ENCODE assay signal across 8 mouse cellular contexts in the genomic region with DNA sequence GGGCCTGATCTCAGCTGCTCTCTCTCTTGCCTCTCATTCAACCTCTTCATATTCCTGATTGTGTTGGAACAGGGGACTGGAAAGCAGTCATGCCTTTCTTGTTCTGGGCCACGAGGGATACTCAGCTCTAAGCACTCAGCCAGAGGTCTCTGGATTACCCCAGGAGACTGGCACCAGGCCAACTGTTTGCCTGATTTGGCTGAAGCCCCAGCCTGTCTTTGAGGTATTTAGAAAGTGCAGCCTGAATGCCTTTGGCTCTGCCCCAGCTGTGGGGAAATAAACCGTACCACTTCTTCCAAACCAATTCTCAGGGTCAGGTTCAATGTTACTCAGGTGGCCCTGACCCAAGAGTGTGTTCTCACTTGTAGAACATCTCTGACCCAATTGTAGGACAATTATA.
DNase-seq lines count a peak whose midpoint lies in the region; ATAC-seq and TF ChIP-seq lines count a peak whose summit lies in the region.

No protein-coding gene starts in this region.

- ATAC-seq in forebrain, embryonic 14.5 days = peak; percentile 63
- ATAC-seq in forebrain, embryonic 12.5 days (ENCODE audit: low FRiP score) = no peak
- ATAC-seq in stomach, embryonic 16.5 days (ENCODE audit: insufficient read depth, low FRiP score) = peak; percentile 37; the same call in 1 of the 2 replicates

- no peaks in the 10 kb centered on the region for H3K4me1 ChIP-seq in forebrain, embryonic 14.5 days (ENCODE audit: control insufficient read depth, insufficient read depth, low read length)
- no peaks in the 10 kb centered on the region; the same call in 1 of the 2 replicates for H3K4me1 ChIP-seq in forebrain, embryonic 12.5 days
- H3K4me1 ChIP-seq in lung, adult 2 months (ENCODE audit: control insufficient read depth, insufficient read depth, low read length) = no peaks in the 10 kb centered on the region
- peaks cover 4% of the 10 kb centered on the region; the same call in 1 of the 2 replicates for H3K4me1 ChIP-seq in stomach, embryonic 16.5 days (ENCODE audit: control insufficient read depth, insufficient read depth, low read length)

- intact Hi-C loops in heart, postnatal 10 days (cut with DNase I) = no loop called here

- peak; percentile 83 for DNase-seq in forebrain, embryonic 14.5 days (ENCODE audit: low spot score)
- DNase-seq in thymus, adult 18-20 months = peak; percentile 1 to 11
- DNase-seq in thymus, postnatal 0 days (ENCODE audit: low spot score) = no peak
- DNase-seq in heart, postnatal 10 days = peak; percentile 88 to 89
- DNase-seq in lung, adult 2 months = peak; percentile 26
- DNase-seq in thymus, postnatal 10 days (ENCODE audit: low spot score in 2 of 2) = no peak

- no peak overlapping the region for H3K4me2 ChIP-seq in forebrain, embryonic 14.5 days (ENCODE audit: low read length)
- H3K4me2 ChIP-seq in forebrain, embryonic 12.5 days = no peak overlapping the region
- H3K4me2 ChIP-seq in stomach, embryonic 16.5 days (ENCODE audit: low read depth, low read length) = no peak overlapping the region

- H3K27me3 ChIP-seq in forebrain, embryonic 14.5 days (replicated peaks; ENCODE audit: control insufficient read depth, insufficient read depth, low read length) = no peaks in the 10 kb centered on the region
- no peaks in the 10 kb centered on the region for H3K27me3 ChIP-seq in forebrain, embryonic 12.5 days
- no peaks in the 10 kb centered on the region for H3K27me3 ChIP-seq in stomach, embryonic 16.5 days (ENCODE audit: control insufficient read depth, insufficient read depth, low read length)

- no peak for TF ChIP-seq POLR2A in lung, adult 2 months (IDR thresholded peaks at IDR 0.05; ENCODE audit: borderline replicate concordance, extremely low read depth, low read depth, low read length)

- no peaks in the 10 kb centered on the region for H3K36me3 ChIP-seq in forebrain, embryonic 14.5 days (ENCODE audit: control insufficient read depth, insufficient read depth, low read length)
- no peaks in the 10 kb centered on the region for H3K36me3 ChIP-seq in forebrain, embryonic 12.5 days (replicated peaks)
- no peaks in the 10 kb centered on the region for H3K36me3 ChIP-seq in stomach, embryonic 16.5 days (ENCODE audit: control insufficient read depth, insufficient read depth, low read length)

- no peaks in the 10 kb centered on the region for H3K9me3 ChIP-seq in forebrain, embryonic 14.5 days (replicated peaks; ENCODE audit: control insufficient read depth, low read length)
- no peaks in the 10 kb centered on the region for H3K9me3 ChIP-seq in forebrain, embryonic 12.5 days
- no peaks in the 10 kb centered on the region for H3K9me3 ChIP-seq in stomach, embryonic 16.5 days (replicated peaks; ENCODE audit: control insufficient read depth, low read length)

- no peak overlapping the region for H3K4me3 ChIP-seq in forebrain, embryonic 14.5 days (ENCODE audit: low read depth, low read length)
- no peak overlapping the region for H3K4me3 ChIP-seq in forebrain, embryonic 12.5 days (replicated peaks)
- no peak overlapping the region for H3K4me3 ChIP-seq in lung, adult 2 months (replicated peaks; ENCODE audit: extremely low read depth, low read depth, low read length)
- H3K4me3 ChIP-seq in stomach, embryonic 16.5 days (replicated peaks; ENCODE audit: low read length) = no peak overlapping the region

- TF ChIP-seq CTCF in lung, adult 2 months (IDR thresholded peaks at IDR 0.05; ENCODE audit: insufficient read depth, low read length) = no peak

- no peak overlapping the region for H3K9ac ChIP-seq in forebrain, embryonic 14.5 days (ENCODE audit: low read length)
- H3K9ac ChIP-seq in forebrain, embryonic 12.5 days = no peak overlapping the region
- H3K9ac ChIP-seq in stomach, embryonic 16.5 days (ENCODE audit: low read length) = no peak overlapping the region

- WGBS in forebrain, embryonic 14.5 days = 18% methylated on average over 2 of the region's 2 CpGs
- 53% methylated on average over 2 of the region's 2 CpGs for WGBS in forebrain, embryonic 12.5 days
- WGBS in lung, adult 2 months = 41% methylated on average over 2 of the region's 2 CpGs
- WGBS in stomach, embryonic 16.5 days = 34% methylated on average over 2 of the region's 2 CpGs

- no peak overlapping the region for H3K27ac ChIP-seq in forebrain, embryonic 14.5 days (ENCODE audit: low read depth, low read length)
- no peak overlapping the region for H3K27ac ChIP-seq in forebrain, embryonic 12.5 days
- no peak overlapping the region for H3K27ac ChIP-seq in stomach, embryonic 16.5 days (ENCODE audit: low read length)

Comparison
In these comparisons a context has a peak if more than half of its experiments do, and no peak if none do; other contexts are left out.
1. DNase-seq: peak in forebrain, embryonic 14.5 days (single experiment), thymus, adult 18-20 months (2 of 2), heart, postnatal 10 days (2 of 2) and lung, adult 2 months (single experiment); none in thymus, postnatal 0 days (single experiment) and thymus, postnatal 10 days (0 of 2).